Mouse (Mus musculus): ENCODE measurements at regions not wholly inside any gene's neighbourhood (a gene's known extent, or its start where the extent isn't known, plus 50 kb on each side); places are given as distances from the start of the nearest gene placed in this dataset.

GRCm38 (mm10) chr2:9607547-9607946, 273.5 kb upstream of the 4930412O13Rik start:
- H3K4me3 ChIP-seq (ENCODE audit: low read depth, low read length), result no peak overlapping the region
- H3K9me3 ChIP-seq (replicated peaks; ENCODE audit: control insufficient read depth, low read length), result no peaks in the 10 kb centered on the region
- H3K36me3 ChIP-seq (replicated peaks; ENCODE audit: control insufficient read depth, insufficient read depth, low read depth, low read length), result no peaks in the 10 kb centered on the region
- ATAC-seq (replicated peaks; ENCODE audit: insufficient number of reproducible peaks, low FRiP score, low TSS enrichment, low read depth), result no peak
- no peak overlapping the region for H3K9ac ChIP-seq (replicated peaks; ENCODE audit: low read length)
- H3K4me2 ChIP-seq (ENCODE audit: low read depth, low read length), result no peak overlapping the region
- H3K4me1 ChIP-seq (ENCODE audit: control insufficient read depth, insufficient read depth, low read length), result no peaks in the 10 kb centered on the region
- DNase-seq (ENCODE audit: low spot score), result no peak
- no peaks in the 10 kb centered on the region for H3K27me3 ChIP-seq (ENCODE audit: control insufficient read depth, insufficient read depth, low read length)
- WGBS, result 87% methylated on average over 2 of the region's 2 CpGs
- no peak overlapping the region for H3K27ac ChIP-seq (replicated peaks; ENCODE audit: low read depth, low read length)

GRCm38 (mm10) chr2:9614415-9614814, 266.6 kb upstream of the 4930412O13Rik start:
- no peak for ATAC-seq (replicated peaks; ENCODE audit: insufficient number of reproducible peaks, low FRiP score, low TSS enrichment, low read depth)
- WGBS, result 74% methylated on average over 2 of the region's 2 CpGs

GRCm38 (mm10) chr2:9616292-9616691, 264.8 kb upstream of the 4930412O13Rik start:
- H3K27ac ChIP-seq (replicated peaks; ENCODE audit: low read depth, low read length), result no peak overlapping the region
- WGBS, result 68% methylated on average over 5 of the region's 5 CpGs

More at GRCm38 (mm10) chr2:9614415-9614814, 266.6 kb upstream of the 4930412O13Rik start:
- Histone ChIP-seq H3K27ac (replicated peaks; ENCODE audit: low read depth, low read length) (no peak overlapping the region), H3K4me3 (ENCODE audit: low read depth, low read length) (no peak overlapping the region), H3K27me3 (ENCODE audit: control insufficient read depth, insufficient read depth, low read length) (no peaks in the 10 kb centered on the region), H3K4me2 (ENCODE audit: low read depth, low read length) (no peak overlapping the region), H3K9ac (replicated peaks; ENCODE audit: low read length) (no peak overlapping the region), H3K9me3 (replicated peaks; ENCODE audit: control insufficient read depth, low read length) (no peaks in the 10 kb centered on the region), H3K36me3 (replicated peaks; ENCODE audit: control insufficient read depth, insufficient read depth, low read depth, low read length) (no peaks in the 10 kb centered on the region), H3K4me1 (ENCODE audit: control insufficient read depth, insufficient read depth, low read length) (no peaks in the 10 kb centered on the region)
- no peak for DNase-seq (ENCODE audit: low spot score)

GRCm38 (mm10) chr2:9620303-9621244, 260.5 kb upstream of the 4930412O13Rik start:
- Histone ChIP-seq H3K9ac (replicated peaks; ENCODE audit: low read length) (no peak overlapping the region), H3K4me3 (ENCODE audit: low read depth, low read length) (no peak overlapping the region), H3K27ac (replicated peaks; ENCODE audit: low read depth, low read length) (no peak overlapping the region), H3K9me3 (replicated peaks; ENCODE audit: control insufficient read depth, low read length) (no peaks in the 10 kb centered on the region), H3K4me2 (ENCODE audit: low read depth, low read length) (no peak overlapping the region), H3K36me3 (replicated peaks; ENCODE audit: control insufficient read depth, insufficient read depth, low read depth, low read length) (no peaks in the 10 kb centered on the region), H3K27me3 (ENCODE audit: control insufficient read depth, insufficient read depth, low read length) (no peaks in the 10 kb centered on the region), H3K4me1 (ENCODE audit: control insufficient read depth, insufficient read depth, low read length) (no peaks in the 10 kb centered on the region)
- no peak for ATAC-seq (replicated peaks; ENCODE audit: insufficient number of reproducible peaks, low FRiP score, low TSS enrichment, low read depth)
- 85% methylated on average over 21 of the region's 21 CpGs for WGBS
- no peak for DNase-seq (ENCODE audit: low spot score)

More at GRCm38 (mm10) chr2:9616292-9616691, 264.8 kb upstream of the 4930412O13Rik start:
- no peak overlapping the region for H3K9ac ChIP-seq (replicated peaks; ENCODE audit: low read length)
- H3K4me3 ChIP-seq (ENCODE audit: low read depth, low read length), result no peak overlapping the region
- ATAC-seq (replicated peaks; ENCODE audit: insufficient number of reproducible peaks, low FRiP score, low TSS enrichment, low read depth) (no peak), DNase-seq (ENCODE audit: low spot score) (no peak)
- no peaks in the 10 kb centered on the region for H3K4me1 ChIP-seq (ENCODE audit: control insufficient read depth, insufficient read depth, low read length)
- H3K36me3 ChIP-seq (replicated peaks; ENCODE audit: control insufficient read depth, insufficient read depth, low read depth, low read length), result no peaks in the 10 kb centered on the region
- H3K4me2 ChIP-seq (ENCODE audit: low read depth, low read length), result no peak overlapping the region
- H3K27me3 ChIP-seq (ENCODE audit: control insufficient read depth, insufficient read depth, low read length), result no peaks in the 10 kb centered on the region
- no peaks in the 10 kb centered on the region for H3K9me3 ChIP-seq (replicated peaks; ENCODE audit: control insufficient read depth, low read length)

GRCm38 (mm10) chr2:9623702-9624101, 257.4 kb upstream of the 4930412O13Rik start:
- Histone ChIP-seq H3K4me3 (ENCODE audit: low read depth, low read length) (no peak overlapping the region), H3K27me3 (ENCODE audit: control insufficient read depth, insufficient read depth, low read length) (no peaks in the 10 kb centered on the region), H3K4me1 (ENCODE audit: control insufficient read depth, insufficient read depth, low read length) (no peaks in the 10 kb centered on the region), H3K9me3 (replicated peaks; ENCODE audit: control insufficient read depth, low read length) (no peaks in the 10 kb centered on the region), H3K9ac (replicated peaks; ENCODE audit: low read length) (no peak overlapping the region), H3K27ac (replicated peaks; ENCODE audit: low read depth, low read length) (no peak overlapping the region), H3K4me2 (ENCODE audit: low read depth, low read length) (no peak overlapping the region), H3K36me3 (replicated peaks; ENCODE audit: control insufficient read depth, insufficient read depth, low read depth, low read length) (no peaks in the 10 kb centered on the region)
- no peak for ATAC-seq (replicated peaks; ENCODE audit: insufficient number of reproducible peaks, low FRiP score, low TSS enrichment, low read depth)
- WGBS, result 89% methylated on average over 2 of the region's 2 CpGs
- no peak for DNase-seq (ENCODE audit: low spot score)

GRCm38 (mm10) chr2:9628026-9628425, 253.0 kb upstream of the 4930412O13Rik start:
- ATAC-seq (replicated peaks; ENCODE audit: insufficient number of reproducible peaks, low FRiP score, low TSS enrichment, low read depth) (no peak), DNase-seq (ENCODE audit: low spot score) (no peak)
- Histone ChIP-seq H3K4me2 (ENCODE audit: low read depth, low read length) (no peak overlapping the region), H3K27ac (replicated peaks; ENCODE audit: low read depth, low read length) (no peak overlapping the region), H3K9ac (replicated peaks; ENCODE audit: low read length) (no peak overlapping the region), H3K4me3 (ENCODE audit: low read depth, low read length) (no peak overlapping the region), H3K9me3 (replicated peaks; ENCODE audit: control insufficient read depth, low read length) (no peaks in the 10 kb centered on the region), H3K36me3 (replicated peaks; ENCODE audit: control insufficient read depth, insufficient read depth, low read depth, low read length) (no peaks in the 10 kb centered on the region), H3K27me3 (ENCODE audit: control insufficient read depth, insufficient read depth, low read length) (no peaks in the 10 kb centered on the region), H3K4me1 (ENCODE audit: control insufficient read depth, insufficient read depth, low read length) (no peaks in the 10 kb centered on the region)
- 85% methylated on average over 3 of the region's 3 CpGs for WGBS

GRCm38 (mm10) chr2:9632719-9633446, 248.2 kb upstream of the 4930412O13Rik start:
- no peak overlapping the region for H3K27ac ChIP-seq (replicated peaks; ENCODE audit: low read depth, low read length)
- no peaks in the 10 kb centered on the region for H3K4me1 ChIP-seq (ENCODE audit: control insufficient read depth, insufficient read depth, low read length)
- peak overlapping the region; percentile 16 for H3K4me2 ChIP-seq (ENCODE audit: low read depth, low read length)
- no peak for ATAC-seq (replicated peaks; ENCODE audit: insufficient number of reproducible peaks, low FRiP score, low TSS enrichment, low read depth)
- H3K9ac ChIP-seq (replicated peaks; ENCODE audit: low read length), result no peak overlapping the region
- no peaks in the 10 kb centered on the region for H3K9me3 ChIP-seq (replicated peaks; ENCODE audit: control insufficient read depth, low read length)
- WGBS, result 23% methylated on average over 15 of the region's 15 CpGs
- no peak overlapping the region for H3K4me3 ChIP-seq (ENCODE audit: low read depth, low read length)
- no peak for DNase-seq (ENCODE audit: low spot score)
- no peaks in the 10 kb centered on the region for H3K27me3 ChIP-seq (ENCODE audit: control insufficient read depth, insufficient read depth, low read length)
- H3K36me3 ChIP-seq (replicated peaks; ENCODE audit: control insufficient read depth, insufficient read depth, low read depth, low read length), result no peaks in the 10 kb centered on the region

GRCm38 (mm10) chr2:9639262-9639661, 241.8 kb upstream of the 4930412O13Rik start:
- DNase-seq (ENCODE audit: low spot score) (no peak), ATAC-seq (replicated peaks; ENCODE audit: insufficient number of reproducible peaks, low FRiP score, low TSS enrichment, low read depth) (no peak)
- H3K36me3 ChIP-seq (replicated peaks; ENCODE audit: control insufficient read depth, insufficient read depth, low read depth, low read length), result no peaks in the 10 kb centered on the region
- H3K27ac ChIP-seq (replicated peaks; ENCODE audit: low read depth, low read length), result no peak overlapping the region
- no peaks in the 10 kb centered on the region for H3K9me3 ChIP-seq (replicated peaks; ENCODE audit: control insufficient read depth, low read length)
- WGBS, result 65% methylated on average over 5 of the region's 5 CpGs
- no peaks in the 10 kb centered on the region for H3K4me1 ChIP-seq (ENCODE audit: control insufficient read depth, insufficient read depth, low read length)
- H3K4me3 ChIP-seq (ENCODE audit: low read depth, low read length), result no peak overlapping the region
- no peak overlapping the region for H3K4me2 ChIP-seq (ENCODE audit: low read depth, low read length)
- H3K9ac ChIP-seq (replicated peaks; ENCODE audit: low read length), result no peak overlapping the region
- H3K27me3 ChIP-seq (ENCODE audit: control insufficient read depth, insufficient read depth, low read length), result no peaks in the 10 kb centered on the region

All from embryonic facial prominence, embryonic 11.5 days (tissue).